Mouse (Mus musculus): ENCODE results near the gene Fam234b. TPM values are rescaled to one million over a fixed set of nuclear protein-coding genes. Genes with fewer than 3 reads are reported as not detected.

Fam234b gene
- total RNA-seq, 2 experiments from 2014 or later, result 96.5 to 110 TPM

GRCm38 (mm10) chr6:135177271-135177670 is 20.5 kb upstream of the Fam234b start:
- ATAC-seq (replicated peaks; ENCODE audit: low FRiP score, poor library complexity, severe bottlenecking), result no peak

DNA sequence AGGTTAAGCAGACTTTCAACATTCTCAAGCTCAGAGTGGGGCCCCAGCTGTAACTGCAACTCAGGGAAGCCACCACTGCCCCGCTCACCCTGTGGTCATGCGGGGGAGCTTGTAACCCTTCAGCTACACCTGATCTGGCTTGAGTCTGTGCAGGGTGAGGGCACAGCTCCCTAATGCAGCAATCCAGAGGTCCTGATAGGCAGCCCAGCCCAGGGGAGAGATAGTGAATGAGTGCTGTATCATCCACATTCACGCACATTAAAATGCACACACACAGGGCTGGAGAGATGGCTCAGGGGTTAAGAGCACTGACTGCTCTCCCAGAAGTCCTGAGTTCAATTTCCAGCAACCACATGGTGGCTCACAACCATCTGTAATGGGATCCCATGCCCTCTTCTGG is 19.2 kb upstream of the Fam234b start:
- ATAC-seq (replicated peaks; ENCODE audit: low FRiP score, poor library complexity, severe bottlenecking), result no peak

GRCm38 (mm10) chr6:135182925-135183324 is 14.9 kb upstream of the Fam234b start:
- peak; percentile 67 for ATAC-seq (replicated peaks; ENCODE audit: low FRiP score, poor library complexity, severe bottlenecking)

- ATAC-seq (replicated peaks; ENCODE audit: low FRiP score, poor library complexity, severe bottlenecking), result peak; percentile 80
These were observed 13.8 kb upstream of the Fam234b start for GRCm38 (mm10) chr6:135183961-135184360.

GRCm38 (mm10) chr6:135187076-135187917 is 10.5 kb upstream of the Fam234b start:
- no peak for ATAC-seq (replicated peaks; ENCODE audit: low FRiP score, poor library complexity, severe bottlenecking)

DNA sequence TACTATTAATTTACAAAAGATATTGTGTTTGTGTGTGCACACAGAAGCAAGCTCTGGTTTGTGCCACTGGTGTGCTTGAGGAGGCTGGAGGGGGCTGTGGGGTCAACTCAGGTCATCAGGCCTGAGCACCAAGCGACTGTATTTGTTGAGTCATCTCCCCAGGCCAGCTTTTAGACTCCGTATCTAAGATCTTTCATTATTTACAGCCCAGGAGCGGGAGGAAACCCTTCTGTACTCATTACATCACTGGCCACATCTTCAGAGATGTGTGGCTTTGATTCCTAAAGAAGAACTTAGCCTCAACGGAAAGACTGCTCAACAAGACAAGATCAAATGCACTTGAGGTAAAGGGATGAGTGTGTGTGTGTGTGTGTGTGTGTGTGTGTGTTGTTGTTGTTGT is 9.1 kb upstream of the Fam234b start:
- ATAC-seq (replicated peaks; ENCODE audit: low FRiP score, poor library complexity, severe bottlenecking), result no peak

GRCm38 (mm10) chr6:135190122-135190521 is 7.7 kb upstream of the Fam234b start:
- no peak for ATAC-seq (replicated peaks; ENCODE audit: low FRiP score, poor library complexity, severe bottlenecking)

DNA sequence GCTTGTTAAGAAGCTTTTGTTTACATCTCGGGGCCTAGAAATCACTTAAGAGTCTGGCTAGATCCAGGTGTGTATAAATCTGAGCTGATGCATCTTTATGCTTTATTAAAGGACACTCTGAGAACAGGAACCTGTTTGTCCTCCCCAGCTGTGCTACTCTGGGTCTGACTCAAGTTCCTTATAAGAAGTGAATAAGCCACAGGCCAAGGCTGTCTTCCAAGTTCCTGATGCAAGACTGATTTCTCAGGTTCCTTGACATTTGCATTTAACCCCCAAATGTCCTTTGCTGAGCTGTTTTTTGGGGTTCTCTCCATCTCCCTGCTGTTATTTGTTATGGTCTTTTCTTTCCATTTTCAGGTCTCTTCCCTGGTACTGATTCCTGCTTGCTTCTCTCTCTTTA is 5.9 kb upstream of the Fam234b start:
- no peak for ATAC-seq (replicated peaks; ENCODE audit: low FRiP score, poor library complexity, severe bottlenecking)

GRCm38 (mm10) chr6:135192993-135193392 is 4.8 kb upstream of the Fam234b start:
- no peak for ATAC-seq (replicated peaks; ENCODE audit: low FRiP score, poor library complexity, severe bottlenecking)

DNA sequence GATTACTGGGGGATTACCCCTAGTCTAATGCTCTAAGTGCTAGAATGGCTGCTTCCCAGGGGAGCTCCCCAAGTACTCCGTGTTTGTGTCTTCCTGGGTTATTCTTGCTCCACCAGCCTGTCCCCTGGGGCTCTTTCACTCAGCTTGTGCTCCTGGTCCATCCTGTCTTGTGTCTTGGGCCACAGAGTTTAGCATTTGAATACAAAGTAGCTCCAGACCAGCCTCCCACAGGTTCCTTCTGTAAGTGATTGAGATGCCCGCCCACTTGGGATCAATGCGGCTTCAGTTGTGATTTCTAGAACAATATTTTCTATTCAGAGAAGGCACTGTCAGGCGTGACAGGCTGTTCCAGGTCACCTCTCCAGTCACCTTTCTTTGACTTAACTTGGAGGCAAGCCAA is 4.0 kb upstream of the Fam234b start:
- no peak for ATAC-seq (replicated peaks; ENCODE audit: low FRiP score, poor library complexity, severe bottlenecking)

- peak; percentile 58 for ATAC-seq (replicated peaks; ENCODE audit: low FRiP score, poor library complexity, severe bottlenecking)
These were observed 2.9 kb upstream of the Fam234b start for GRCm38 (mm10) chr6:135194907-135195306.

DNA sequence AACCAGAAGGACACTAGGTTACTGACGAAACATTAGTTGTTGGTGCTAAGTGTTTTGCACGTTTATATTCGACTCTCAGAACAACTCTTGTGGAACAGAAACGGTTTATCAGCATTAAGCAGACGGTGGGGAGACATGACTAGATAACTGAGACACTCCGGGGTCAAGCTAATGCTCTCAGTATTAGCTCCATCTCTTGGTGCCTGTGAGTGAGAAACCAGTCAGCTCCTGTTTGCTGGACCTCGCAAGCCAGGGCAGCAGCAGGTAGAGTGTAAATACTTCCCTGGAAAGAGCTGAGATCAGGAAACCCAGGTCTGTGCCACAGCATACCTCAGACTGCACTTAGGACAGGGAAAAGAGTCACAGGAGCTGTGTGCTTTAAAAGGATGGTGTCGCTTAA is 1.1 kb upstream of the Fam234b start:
- peak; percentile 72 for ATAC-seq (replicated peaks; ENCODE audit: low FRiP score, poor library complexity, severe bottlenecking)

GRCm38 (mm10) chr6:135197446-135197845 is 331 bp upstream of the Fam234b start:
- no peak for ATAC-seq (replicated peaks; ENCODE audit: low FRiP score, poor library complexity, severe bottlenecking)

DNA sequence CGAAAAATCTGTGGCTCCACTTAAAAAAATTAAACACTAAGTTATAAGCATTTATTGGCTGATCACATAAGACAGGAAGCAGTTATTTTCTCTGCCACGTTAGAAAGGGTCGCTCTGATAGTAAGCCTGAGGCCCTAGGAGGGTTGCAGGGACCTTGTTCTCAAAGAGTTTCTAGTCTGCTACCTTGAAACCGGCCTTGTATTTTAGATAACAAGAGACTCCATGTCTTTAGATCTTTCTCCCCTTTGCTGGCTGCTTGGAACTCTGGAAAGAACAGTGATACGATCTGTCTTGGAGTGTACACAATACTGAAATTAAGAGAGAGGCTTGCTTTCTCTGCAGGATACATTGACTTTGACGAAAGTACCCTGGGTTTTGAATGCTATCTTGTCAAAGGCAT is 949 bp downstream of the Fam234b start:
- no peak for ATAC-seq (replicated peaks; ENCODE audit: low FRiP score, poor library complexity, severe bottlenecking)

DNA sequence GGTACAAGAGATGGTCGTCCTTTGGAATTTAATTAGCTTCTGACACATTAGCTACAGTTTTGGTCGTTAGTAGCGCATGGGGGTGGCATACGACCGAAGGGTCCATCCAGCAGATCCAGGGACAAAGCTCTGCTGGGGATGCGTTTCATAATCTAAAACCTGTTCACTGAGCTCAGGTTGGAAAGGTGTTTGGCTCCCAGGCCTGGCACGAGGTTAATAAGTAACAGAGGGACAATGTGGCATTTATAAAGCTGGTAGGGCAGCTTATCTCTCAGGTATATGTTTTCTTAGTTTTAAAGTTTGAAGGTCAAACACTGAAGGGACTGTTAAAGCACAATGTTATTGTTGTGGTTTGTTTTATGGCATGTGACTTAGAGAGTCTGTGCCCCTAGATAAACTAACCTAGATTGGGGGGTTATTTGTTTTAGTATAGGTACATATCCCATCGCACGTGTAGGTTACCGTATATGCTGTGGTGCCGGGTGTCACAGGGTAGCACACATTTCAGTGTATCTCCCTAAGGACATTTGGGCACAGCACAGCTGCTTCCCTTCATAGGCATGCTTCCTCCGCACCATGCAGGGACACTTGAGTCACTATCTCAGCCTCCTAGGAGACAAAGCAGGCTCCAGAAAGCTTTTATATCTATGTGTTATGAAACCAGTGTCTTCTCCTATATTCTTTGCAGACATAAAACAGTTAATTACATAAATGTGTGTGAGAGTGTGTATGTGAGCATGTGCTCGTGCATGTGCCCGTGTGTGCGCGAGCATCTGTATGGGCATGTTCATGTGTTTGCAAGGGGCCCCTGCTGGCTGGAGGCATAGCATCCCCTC is 2.6 kb downstream of the Fam234b start:
- ATAC-seq (replicated peaks; ENCODE audit: low FRiP score, poor library complexity, severe bottlenecking), result no peak

- ATAC-seq (replicated peaks; ENCODE audit: low FRiP score, poor library complexity, severe bottlenecking), result no peak
These were observed 4.9 kb downstream of the Fam234b start for GRCm38 (mm10) chr6:135202668-135203067.

DNA sequence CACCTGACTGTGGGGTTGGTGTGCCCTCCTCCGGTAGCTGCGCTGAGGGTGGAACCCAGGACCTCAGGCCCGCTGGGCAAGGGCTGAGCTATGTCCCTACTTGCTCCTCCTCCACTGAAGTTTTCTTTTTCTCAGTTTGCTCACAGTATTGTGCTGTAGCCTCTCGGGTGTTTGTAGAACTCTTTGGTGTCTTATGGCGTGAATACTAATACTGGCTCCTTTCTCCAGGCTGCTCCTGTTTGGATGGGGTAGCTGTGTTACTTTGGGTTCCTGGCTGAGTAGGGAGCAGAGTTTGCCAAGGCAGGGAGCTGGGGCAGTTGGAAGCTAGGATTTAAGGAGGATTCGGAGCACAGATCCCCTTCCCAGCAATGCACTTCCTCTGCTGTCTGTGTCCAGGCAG is 6.0 kb downstream of the Fam234b start:
- no peak for ATAC-seq (replicated peaks; ENCODE audit: low FRiP score, poor library complexity, severe bottlenecking)

DNA sequence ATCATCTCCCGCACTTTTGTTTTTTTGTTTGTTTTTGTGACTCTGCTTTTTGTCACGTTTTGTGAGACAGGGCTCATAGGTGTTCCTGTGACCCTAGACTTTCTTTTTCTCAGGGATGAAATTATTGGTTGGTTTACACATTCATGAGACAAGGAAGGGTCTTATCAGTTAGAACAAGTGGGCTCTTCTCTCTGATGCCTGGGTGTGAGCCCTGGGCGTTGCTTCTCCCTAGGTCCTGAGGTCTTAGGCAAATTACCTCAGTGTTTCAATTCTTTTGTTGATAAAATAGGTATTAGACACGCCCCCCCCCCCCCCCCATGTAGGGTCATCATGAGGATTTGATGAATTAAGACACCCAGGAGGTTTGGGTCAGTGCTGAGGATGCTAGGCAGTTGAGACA is 7.1 kb downstream of the Fam234b start:
- no peak for ATAC-seq (replicated peaks; ENCODE audit: low FRiP score, poor library complexity, severe bottlenecking)

DNA sequence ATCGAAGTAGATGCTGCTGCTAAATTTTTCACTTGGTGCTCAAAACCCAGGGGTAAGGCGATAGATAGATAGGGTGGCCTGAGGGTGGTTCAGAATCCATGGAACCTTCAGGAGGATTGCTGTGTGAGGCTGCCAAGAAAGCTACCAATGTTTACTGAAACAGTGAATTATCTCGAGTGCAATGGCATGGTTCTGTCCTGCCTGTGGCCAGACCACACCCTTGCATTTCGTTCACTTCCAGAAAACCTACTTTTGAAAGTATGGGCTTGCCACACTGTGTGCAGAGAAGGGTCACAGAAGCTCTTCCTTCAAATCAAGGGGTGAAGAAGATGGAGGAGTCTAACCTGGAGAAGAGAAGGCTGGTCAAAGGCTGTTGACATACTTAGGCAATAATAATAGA is 8.0 kb downstream of the Fam234b start:
- ATAC-seq (replicated peaks; ENCODE audit: low FRiP score, poor library complexity, severe bottlenecking), result peak; percentile 61

DNA sequence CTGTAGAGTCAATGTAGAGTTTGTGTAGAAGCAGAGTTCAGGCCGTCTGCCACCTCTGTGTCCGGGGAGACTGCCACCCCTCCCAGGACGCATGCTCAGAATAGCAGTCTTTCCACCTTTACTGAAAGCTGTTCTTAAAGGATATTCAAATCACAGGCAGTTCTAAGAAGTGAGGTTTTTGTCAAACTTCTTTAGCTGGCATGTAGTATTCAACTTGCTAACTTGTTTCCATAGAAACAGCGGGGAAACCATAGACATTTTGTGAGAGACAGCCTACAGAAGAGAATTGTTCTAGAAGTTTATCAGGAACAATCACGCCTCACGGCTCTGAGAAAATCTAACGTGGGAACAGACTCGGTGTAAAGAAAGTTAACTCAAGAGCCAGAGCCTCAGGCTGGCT is 9.1 kb downstream of the Fam234b start:
- no peak for ATAC-seq (replicated peaks; ENCODE audit: low FRiP score, poor library complexity, severe bottlenecking)

DNA sequence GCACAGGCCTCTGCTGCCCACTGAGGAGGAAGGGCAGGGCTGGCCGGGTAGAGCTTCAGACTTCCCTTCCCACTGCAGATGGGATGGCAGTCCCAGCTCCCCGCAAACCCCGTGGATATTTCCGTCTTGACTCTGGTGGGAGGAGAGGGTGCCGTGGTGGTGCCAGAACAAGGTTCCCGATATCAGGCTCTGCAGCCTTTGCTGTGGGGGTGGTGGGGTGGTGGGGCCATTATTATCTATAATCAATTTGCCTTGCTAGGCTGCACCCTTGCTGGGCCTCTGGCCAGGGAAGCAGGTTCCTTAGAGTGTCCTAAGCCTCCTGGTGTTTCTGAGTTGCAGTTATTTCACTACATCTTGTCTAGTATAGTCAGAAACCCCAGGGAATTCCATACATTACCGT is 13.4 kb downstream of the Fam234b start:
- ATAC-seq (replicated peaks; ENCODE audit: low FRiP score, poor library complexity, severe bottlenecking), result no peak
